Mouse (Mus musculus) liver, adult 2 months (tissue): ENCODE data around the gene Gpr62.

Source experiments
- CTCF ChIP-seq: fragments of 200-500 bp; IDR thresholded peaks from 2 replicates; pipeline ENCODE4 v1.5.1; 2011; ENCODE audit warnings: low read depth, low read length, control low read depth
- POLR2A ChIP-seq: fragments of 200-500 bp; IDR thresholded peaks from 2 replicates; pipeline ENCODE4 v1.6.1; 2011; ENCODE audit warnings: low read length, control low read depth; ENCODE audit not compliant: insufficient read depth; ENCODE audit errors: extremely low read depth

- TF ChIP-seq CTCF (no peak), POLR2A (no peak)
Measured at GRCm38 (mm10) chr9:106481075-106481474, 15.3 kb upstream of the Gpr62 start.
